Mouse (Mus musculus) midbrain, embryonic 15.5 days (tissue): ENCODE data around the gene Cd72. TPM values are rescaled to one million over a fixed set of nuclear protein-coding genes. Genes with fewer than 3 reads are reported as not detected.
A peak's percentile ranks its signal among the peaks of the same experiment; 100 is the strongest.

Experiments used
- ATAC-seq: fragments of 200-750 bp; cut with Nextera tagmentation; replicated peaks from 2 replicates; pipeline ENCODE4 v1.8.0; 2017; ENCODE audit warnings: moderate TSS enrichment
- H3K27ac ChIP-seq: fragments of 300-500 bp; sonication (generic); 2 replicates; pipeline ENCODE4 v1.5.1; 2015; ENCODE audit warnings: mild to moderate bottlenecking, inconsistent platforms
- H3K27me3 ChIP-seq: fragments of 300-500 bp; sonication (generic); replicated peaks from 2 replicates; pipeline ENCODE4 v1.6.1; 2015; ENCODE audit warnings: inconsistent platforms
- H3K36me3 ChIP-seq: fragments of 300-500 bp; sonication (generic); replicated peaks from 2 replicates; pipeline ENCODE4 v1.6.1; 2015; ENCODE audit warnings: inconsistent platforms
- H3K4me1 ChIP-seq: fragments of 300-500 bp; sonication (generic); 2 replicates; pipeline ENCODE4 v1.6.1; 2015; ENCODE audit warnings: inconsistent platforms
- H3K4me2 ChIP-seq: fragments of 300-500 bp; sonication (generic); 2 replicates; pipeline ENCODE4 v1.6.1; 2015; ENCODE audit warnings: inconsistent platforms, mild to moderate bottlenecking, moderate library complexity
- H3K4me3 ChIP-seq: fragments of 300-500 bp; sonication (generic); 2 replicates; pipeline ENCODE4 v1.5.1; 2015; ENCODE audit warnings: mild to moderate bottlenecking, inconsistent platforms
- H3K9ac ChIP-seq: fragments of 300-500 bp; sonication (generic); 2 replicates; pipeline ENCODE4 v1.6.1; 2015; ENCODE audit warnings: mild to moderate bottlenecking, inconsistent platforms
- H3K9me3 ChIP-seq: fragments of 300-500 bp; sonication (generic); 2 replicates; pipeline ENCODE4 v1.6.1; 2016; ENCODE audit warnings: inconsistent platforms
- WGBS: fragments of 180-500 bp; shearing (Covaris S2); methylation state at CpG from one replicate; pipeline ENCODE4 v1.1.7; 2015; ENCODE audit warnings: mixed read lengths; 5-methylcytosine and 5-hydroxymethylcytosine counted together
- polyA plus RNA-seq: library from polyadenylated mRNA; unstranded; fragments of >200 nt; fragmentation: Nextera tagmentation; extraction: Ambion mirVana; gene quantifications from 2 replicates; pipeline ENCODE4 v1.2.1, GENCODE M21; 2015

The Cd72 gene
- polyA plus RNA-seq, 1 experiment from 2014 or later = 6.0 TPM

- Histone ChIP-seq H3K36me3 (no peaks in the 10 kb centered on the region), H3K4me1 (peaks cover 6% of the 10 kb centered on the region)
- 87% methylated on average over 6 of the region's 6 CpGs for WGBS
These were observed 22.2 kb upstream of the Cd72 start for GRCm38 (mm10) chr4:43476604-43477003.

GRCm38 (mm10) chr4:43473636-43474035 is 19.2 kb upstream of the Cd72 start:
- ATAC-seq = no peak
- Histone ChIP-seq H3K27ac (no peak overlapping the region), H3K36me3 (no peaks in the 10 kb centered on the region), H3K4me1 (peaks cover 6% of the 10 kb centered on the region), H3K27me3 (no peaks in the 10 kb centered on the region), H3K4me3 (no peak overlapping the region), H3K9ac (no peak overlapping the region), H3K4me2 (no peak overlapping the region), H3K9me3 (no peaks in the 10 kb centered on the region)
- WGBS = 84% methylated on average over 1 of the region's 1 CpGs

More at GRCm38 (mm10) chr4:43476604-43477003, 22.2 kb upstream of the Cd72 start:
- ATAC-seq = no peak
- Histone ChIP-seq H3K4me2 (no peak overlapping the region), H3K9me3 (no peaks in the 10 kb centered on the region), H3K9ac (no peak overlapping the region), H3K27me3 (no peaks in the 10 kb centered on the region), H3K4me3 (no peak overlapping the region), H3K27ac (no peak overlapping the region)

GRCm38 (mm10) chr4:43470301-43470700 is 15.9 kb upstream of the Cd72 start:
- H3K4me2 ChIP-seq = no peak overlapping the region
- no peak overlapping the region for H3K4me3 ChIP-seq
- H3K9me3 ChIP-seq = no peaks in the 10 kb centered on the region
- H3K27me3 ChIP-seq = no peaks in the 10 kb centered on the region
- 93% methylated on average over 10 of the region's 10 CpGs for WGBS
- H3K36me3 ChIP-seq = no peaks in the 10 kb centered on the region
- H3K27ac ChIP-seq = no peak overlapping the region
- H3K9ac ChIP-seq = no peak overlapping the region
- ATAC-seq = no peak
- no peaks in the 10 kb centered on the region for H3K4me1 ChIP-seq

GRCm38 (mm10) chr4:43466872-43467271 is 12.4 kb upstream of the Cd72 start:
- Histone ChIP-seq H3K27ac (no peak overlapping the region), H3K4me2 (no peak overlapping the region), H3K4me1 (no peaks in the 10 kb centered on the region), H3K36me3 (no peaks in the 10 kb centered on the region), H3K9me3 (no peaks in the 10 kb centered on the region), H3K27me3 (no peaks in the 10 kb centered on the region), H3K4me3 (no peak overlapping the region), H3K9ac (no peak overlapping the region)
- ATAC-seq = no peak
- 91% methylated on average over 7 of the region's 7 CpGs for WGBS

- H3K27me3 ChIP-seq = no peaks in the 10 kb centered on the region
- H3K36me3 ChIP-seq = no peaks in the 10 kb centered on the region
- H3K4me3 ChIP-seq = no peak overlapping the region
- H3K9me3 ChIP-seq = no peaks in the 10 kb centered on the region
- ATAC-seq = no peak
- no peak overlapping the region for H3K27ac ChIP-seq
- 87% methylated on average over 6 of the region's 6 CpGs for WGBS
- H3K4me1 ChIP-seq = no peaks in the 10 kb centered on the region
- no peak overlapping the region for H3K9ac ChIP-seq
- H3K4me2 ChIP-seq = no peak overlapping the region
These were observed 11.5 kb upstream of the Cd72 start for GRCm38 (mm10) chr4:43465935-43466334.

- Histone ChIP-seq H3K9ac (no peak overlapping the region), H3K27me3 (no peaks in the 10 kb centered on the region), H3K4me2 (no peak overlapping the region), H3K36me3 (no peaks in the 10 kb centered on the region), H3K27ac (no peak overlapping the region), H3K4me3 (no peak overlapping the region), H3K4me1 (no peaks in the 10 kb centered on the region), H3K9me3 (no peaks in the 10 kb centered on the region)
- WGBS = 94% methylated on average over 5 of the region's 5 CpGs
- ATAC-seq = no peak
These were observed 8.7 kb upstream of the Cd72 start for GRCm38 (mm10) chr4:43463102-43463501.

- no peak overlapping the region for H3K9ac ChIP-seq
- H3K4me1 ChIP-seq = peaks cover 10% of the 10 kb centered on the region
- H3K27me3 ChIP-seq = peaks cover 20% of the 10 kb centered on the region
- WGBS = 24% methylated on average over 8 of the region's 8 CpGs
- no peaks in the 10 kb centered on the region for H3K9me3 ChIP-seq
- H3K36me3 ChIP-seq = no peaks in the 10 kb centered on the region
- no peak for ATAC-seq
- no peak overlapping the region for H3K4me3 ChIP-seq
- no peak overlapping the region for H3K4me2 ChIP-seq
- no peak overlapping the region for H3K27ac ChIP-seq
These were observed 2.7 kb upstream of the Cd72 start for GRCm38 (mm10) chr4:43457124-43457523.

GRCm38 (mm10) chr4:43456470-43456869 is 2.0 kb upstream of the Cd72 start:
- H3K4me1 ChIP-seq = peaks cover 10% of the 10 kb centered on the region
- no peak for ATAC-seq
- no peaks in the 10 kb centered on the region for H3K36me3 ChIP-seq
- peaks cover 21% of the 10 kb centered on the region for H3K27me3 ChIP-seq
- H3K9me3 ChIP-seq = no peaks in the 10 kb centered on the region
- WGBS = 33% methylated on average over 4 of the region's 4 CpGs
- H3K4me2 ChIP-seq = no peak overlapping the region
- no peak overlapping the region for H3K27ac ChIP-seq
- no peak overlapping the region for H3K9ac ChIP-seq
- no peak overlapping the region for H3K4me3 ChIP-seq

GRCm38 (mm10) chr4:43453413-43453812 is 1.0 kb downstream of the Cd72 start:
- peaks cover 10% of the 10 kb centered on the region for H3K4me1 ChIP-seq
- no peak overlapping the region for H3K27ac ChIP-seq
- peaks cover 21% of the 10 kb centered on the region for H3K27me3 ChIP-seq
- H3K9me3 ChIP-seq = no peaks in the 10 kb centered on the region
- under 1% methylated on average over 17 of the region's 18 CpGs for WGBS
- no peak overlapping the region for H3K9ac ChIP-seq
- H3K4me2 ChIP-seq = peak overlapping the region; percentile 33
- H3K4me3 ChIP-seq = peak overlapping the region; percentile 5; the same call in 1 of the 2 replicates
- ATAC-seq = no peak
- H3K36me3 ChIP-seq = no peaks in the 10 kb centered on the region

- H3K9ac ChIP-seq = no peak overlapping the region
- H3K27me3 ChIP-seq = peaks cover 21% of the 10 kb centered on the region
- 60% methylated on average over 11 of the region's 11 CpGs for WGBS
- H3K4me3 ChIP-seq = no peak overlapping the region
- peaks cover 3% of the 10 kb centered on the region for H3K36me3 ChIP-seq
- no peak overlapping the region for H3K27ac ChIP-seq
- H3K9me3 ChIP-seq = no peaks in the 10 kb centered on the region
- no peak for ATAC-seq
- no peak overlapping the region for H3K4me2 ChIP-seq
- peaks cover 10% of the 10 kb centered on the region for H3K4me1 ChIP-seq
These were observed 2.1 kb downstream of the Cd72 start for GRCm38 (mm10) chr4:43452315-43452714.

GRCm38 (mm10) chr4:43448554-43448953 is 5.9 kb downstream of the Cd72 start:
- Histone ChIP-seq H3K4me1 (peaks cover 16% of the 10 kb centered on the region), H3K4me2 (no peak overlapping the region), H3K36me3 (peaks cover 23% of the 10 kb centered on the region), H3K4me3 (no peak overlapping the region), H3K27ac (no peak overlapping the region), H3K9me3 (no peaks in the 10 kb centered on the region), H3K27me3 (peaks cover 10% of the 10 kb centered on the region; the same call in 1 of the 2 replicates), H3K9ac (no peak overlapping the region)
- no peak for ATAC-seq
- 87% methylated on average over 3 of the region's 3 CpGs for WGBS

- no peaks in the 10 kb centered on the region for H3K9me3 ChIP-seq
- 0 out of 2 replicates have a peak, but pooled peaks cover 2% of the 10 kb centered on the region for H3K27me3 ChIP-seq
- no peak overlapping the region for H3K9ac ChIP-seq
- 89% methylated on average over 13 of the region's 13 CpGs for WGBS
- ATAC-seq = no peak
- peaks cover 23% of the 10 kb centered on the region for H3K36me3 ChIP-seq
- no peak overlapping the region for H3K4me3 ChIP-seq
- H3K4me1 ChIP-seq = peaks cover 12% of the 10 kb centered on the region
- H3K27ac ChIP-seq = no peak overlapping the region
- no peak overlapping the region for H3K4me2 ChIP-seq
These were observed 7.2 kb downstream of the Cd72 start for GRCm38 (mm10) chr4:43447251-43447650.

- WGBS = under 1% methylated on average over 26 of the region's 28 CpGs
- H3K9me3 ChIP-seq = no peaks in the 10 kb centered on the region
- peak overlapping the region; percentile 75 for H3K4me2 ChIP-seq
- H3K9ac ChIP-seq = peak overlapping the region; percentile 99
- H3K27ac ChIP-seq = peak overlapping the region; percentile 96
- H3K27me3 ChIP-seq = no peaks in the 10 kb centered on the region
- peaks cover 23% of the 10 kb centered on the region for H3K36me3 ChIP-seq
- H3K4me1 ChIP-seq = peaks cover 17% of the 10 kb centered on the region
- peak overlapping the region; percentile 73 for H3K4me3 ChIP-seq
- ATAC-seq = no peak
These were observed 10.9 kb downstream of the Cd72 start for GRCm38 (mm10) chr4:43443511-43443910.
